Mouse (Mus musculus) heart, adult 2 months (tissue): Measurements from ENCODE around the gene Olfr1371.

Source experiments
- CTCF ChIP-seq: fragments of 200-600 bp; IDR thresholded peaks from 2 replicates; pipeline ENCODE4 v1.8.1; 2022; ENCODE audit warnings: antibody characterized with exemption, mild to moderate bottlenecking, moderate library complexity
- EP300 ChIP-seq: fragments of 200-500 bp; IDR thresholded peaks from 2 replicates; pipeline ENCODE4 v1.6.1; 2011; ENCODE audit warnings: low read depth, low read length, control low read depth; ENCODE audit not compliant: insufficient read depth
- POLR2A ChIP-seq: fragments of 200-500 bp; IDR thresholded peaks from 2 replicates; pipeline ENCODE4 v1.6.1; 2011; ENCODE audit warnings: mild to moderate bottlenecking, low read depth, low read length, control low read depth; ENCODE audit not compliant: insufficient read depth

- TF ChIP-seq CTCF (peak; percentile 73), POLR2A (no peak), EP300 (no peak)
These were observed 48.1 kb upstream of the Olfr1371 start for GRCm38 (mm10) chr11:52261937-52262336.
